Mouse (Mus musculus) myocyte (in vitro differentiated cells): ENCODE measurements at regions not wholly inside any gene's neighbourhood (a gene's known extent, or its start where the extent isn't known, plus 50 kb on each side); places are given as distances from the start of the nearest gene placed in this dataset.

Source experiments
- CEBPB ChIP-seq: IDR thresholded peaks from 2 replicates; pipeline ENCODE4 v1.6.1; 2011; ENCODE audit warnings: mild to moderate bottlenecking, moderate library complexity; ENCODE audit not compliant: poor library complexity, insufficient read depth, severe bottlenecking
- E2F4 ChIP-seq: IDR thresholded peaks from one replicate; pipeline ENCODE4 v1.6.1; 2011; ENCODE audit warnings: mild to moderate bottlenecking, control low read depth, moderate library complexity; ENCODE audit not compliant: insufficient read depth
- MYOD1 ChIP-seq, 3 experiments: IDR thresholded peaks; one replicate each; pipeline ENCODE4 v1.6.1; 2011; ENCODE audit warnings: control low read depth in 2 of 3, low read depth in 2 of 3, mild to moderate bottlenecking in 2 of 3, moderate library complexity in 1 of 3; ENCODE audit not compliant: insufficient read length in 2 of 3, control insufficient read depth in 1 of 3
- MYOG ChIP-seq, 3 experiments: IDR thresholded peaks; one replicate each; pipeline ENCODE4 v1.6.1; 2011; ENCODE audit warnings: control low read depth in 2 of 3, low read depth in 2 of 3, mild to moderate bottlenecking in 2 of 3; ENCODE audit not compliant: insufficient read length in 2 of 3, control insufficient read depth in 1 of 3, insufficient read depth in 1 of 3
- POLR2A ChIP-seq: IDR thresholded peaks from one replicate; pipeline ENCODE4 v1.6.1; 2011; ENCODE audit warnings: low read depth, mild to moderate bottlenecking, control low read depth, moderate library complexity; ENCODE audit not compliant: insufficient read length
- POLR2AphosphoS2 ChIP-seq: IDR thresholded peaks from one replicate; pipeline ENCODE4 v1.6.1; 2011; ENCODE audit warnings: low read depth, control low read depth; ENCODE audit not compliant: insufficient read length
- REST ChIP-seq: IDR thresholded peaks from one replicate; pipeline ENCODE4 v1.6.1; 2011; ENCODE audit warnings: mild to moderate bottlenecking, control low read depth, moderate library complexity; ENCODE audit not compliant: insufficient read depth, insufficient read length
- TCF12 ChIP-seq: IDR thresholded peaks from one replicate; pipeline ENCODE4 v1.6.1; 2011; ENCODE audit warnings: mild to moderate bottlenecking, control low read depth; ENCODE audit not compliant: poor library complexity, insufficient read depth, severe bottlenecking
- TCF3 ChIP-seq: IDR thresholded peaks from one replicate; pipeline ENCODE4 v1.6.1; 2011; ENCODE audit warnings: low read depth, control low read depth; ENCODE audit not compliant: insufficient read length
- USF1 ChIP-seq: IDR thresholded peaks from one replicate; pipeline ENCODE4 v1.6.1; 2011; ENCODE audit warnings: low read depth, mild to moderate bottlenecking, control low read depth, moderate library complexity

- TF ChIP-seq TCF3 (no peak), USF1 (no peak), POLR2A (no peak), REST (no peak), TCF12 (no peak), MYOG (IDR thresholded peaks at IDR 0.05; ENCODE audit: control insufficient read depth in 1 of 3, insufficient read depth in 1 of 3, insufficient read length in 2 of 3, low read depth in 2 of 3) (no peak), E2F4 (no peak), POLR2AphosphoS2 (no peak), CEBPB (no peak), MYOD1 (IDR thresholded peaks at IDR 0.05; ENCODE audit: control insufficient read depth in 1 of 3, insufficient read length in 2 of 3, low read depth in 2 of 3) (no peak)
These were observed 135.1 kb downstream of the Cdh26 start for GRCm38 (mm10) chr2:178565368-178565818.
